Mouse (Mus musculus) left cerebral cortex, postnatal 4 days (tissue): Measurements from ENCODE around the gene Qk. TPM values are rescaled to one million over a fixed set of nuclear protein-coding genes. Genes with fewer than 3 reads are reported as not detected.

ENCODE experiments used
- DNase-seq: peaks from one replicate; pipeline ENCODE4 v3.0.0-alpha.2; 2022
- intact Hi-C: fragments of 180-260 bp; cut with DNase I; formaldehyde crosslinking; loops from one replicate; pipeline ENCODE4 v1.15.1; 2025
- total RNA-seq, 2 experiments: library from RNA; stranded (reverse); gene quantifications; 2 replicates each; pipeline ENCODE4 v1.2.3; 2021

Gene Qk
- total RNA-seq, 2 experiments from 2014 or later, result 247 to 250 TPM

DNA sequence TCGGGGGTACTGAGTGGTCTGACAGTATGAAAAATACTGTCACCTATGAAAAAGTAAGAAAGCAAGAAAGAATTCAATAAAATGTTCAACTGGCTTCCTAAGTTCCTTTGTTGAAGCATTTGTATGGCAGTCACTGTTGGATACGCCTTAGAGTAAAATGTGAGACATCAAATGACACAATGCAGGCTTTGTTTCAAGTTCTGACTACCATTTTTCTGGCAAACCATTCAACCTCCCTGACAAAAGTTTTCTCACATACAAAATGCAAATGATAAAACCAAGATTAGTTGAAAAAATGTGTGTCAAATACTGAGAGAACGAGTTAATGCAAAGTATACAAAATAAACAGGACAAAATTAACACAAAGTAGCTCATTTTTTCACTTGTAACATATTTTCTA, 50.1 kb downstream of the Qk start:
- no peak for DNase-seq
- intact Hi-C loops, result no loop called here

DNA sequence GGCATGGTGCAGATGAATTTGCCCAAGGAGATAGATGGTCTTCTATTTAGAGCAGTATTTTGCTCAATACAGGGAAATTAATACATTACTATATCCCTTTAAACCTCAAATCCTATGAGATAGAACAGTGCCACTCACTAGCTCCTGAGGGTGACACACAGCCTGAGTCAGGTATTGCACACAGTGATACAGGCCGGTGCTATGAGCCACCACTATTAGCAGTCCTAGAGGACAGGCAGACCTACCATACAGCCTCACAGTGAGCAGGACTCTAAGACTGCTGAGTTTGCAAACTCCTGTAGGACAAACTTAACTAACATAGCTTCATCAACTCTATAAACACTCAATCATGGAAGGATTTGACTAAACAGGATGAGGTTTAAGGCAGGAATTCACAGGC, 51.2 kb downstream of the Qk start:
- DNase-seq, result no peak
- intact Hi-C loops, result no loop called here

- intact Hi-C loops, result no loop called here
- no peak for DNase-seq
These were observed 53.4 kb downstream of the Qk start for GRCm38 (mm10) chr17:10266207-10266606.

GRCm38 (mm10) chr17:10251252-10251958, 68.2 kb downstream of the Qk start:
- intact Hi-C loops, result no loop called here
- no peak for DNase-seq

- intact Hi-C loops, result no loop called here
- DNase-seq, result no peak
These were observed 79.6 kb downstream of the Qk start for GRCm38 (mm10) chr17:10240081-10240480.

DNA sequence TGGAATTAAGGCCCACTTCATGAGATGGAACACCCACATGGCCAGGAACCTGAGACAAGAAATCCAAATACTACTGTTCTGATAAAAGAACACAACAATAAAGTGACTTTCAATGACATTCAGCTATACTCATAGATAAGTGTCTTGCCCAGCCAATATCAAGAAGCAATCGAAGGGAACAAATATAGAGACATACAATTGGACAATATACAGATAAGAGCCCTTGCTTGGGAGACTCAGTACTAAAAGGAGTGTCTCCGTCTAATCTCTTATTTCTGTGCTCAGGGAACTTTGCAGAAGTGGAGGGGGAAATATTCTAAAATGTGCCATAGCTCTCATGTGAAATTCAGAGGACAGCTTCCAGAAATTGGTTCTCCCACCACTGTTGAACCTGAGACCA, 83.1 kb downstream of the Qk start:
- no peak for DNase-seq
- intact Hi-C loops, result no loop called here

DNA sequence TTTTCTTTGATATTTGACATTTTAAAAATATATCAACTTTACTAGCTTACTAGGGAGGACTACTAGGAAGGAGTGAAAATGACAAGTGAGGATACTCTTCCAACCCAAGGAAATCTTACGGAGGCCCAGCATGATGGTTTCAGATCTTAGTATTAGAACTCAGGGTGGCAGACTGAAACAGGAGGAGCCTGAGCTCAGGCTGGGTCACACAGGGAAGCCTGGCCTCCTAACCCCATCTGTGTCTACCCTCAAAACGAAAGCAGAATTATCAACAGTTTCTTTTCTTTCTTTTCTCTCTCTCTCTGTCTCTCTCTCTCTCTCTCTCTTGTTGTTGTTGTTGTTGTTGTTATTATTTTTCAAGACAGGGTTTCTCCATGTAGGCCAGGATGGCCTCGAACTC, 87.2 kb downstream of the Qk start:
- no peak for DNase-seq
- intact Hi-C loops, result no loop called here

DNA sequence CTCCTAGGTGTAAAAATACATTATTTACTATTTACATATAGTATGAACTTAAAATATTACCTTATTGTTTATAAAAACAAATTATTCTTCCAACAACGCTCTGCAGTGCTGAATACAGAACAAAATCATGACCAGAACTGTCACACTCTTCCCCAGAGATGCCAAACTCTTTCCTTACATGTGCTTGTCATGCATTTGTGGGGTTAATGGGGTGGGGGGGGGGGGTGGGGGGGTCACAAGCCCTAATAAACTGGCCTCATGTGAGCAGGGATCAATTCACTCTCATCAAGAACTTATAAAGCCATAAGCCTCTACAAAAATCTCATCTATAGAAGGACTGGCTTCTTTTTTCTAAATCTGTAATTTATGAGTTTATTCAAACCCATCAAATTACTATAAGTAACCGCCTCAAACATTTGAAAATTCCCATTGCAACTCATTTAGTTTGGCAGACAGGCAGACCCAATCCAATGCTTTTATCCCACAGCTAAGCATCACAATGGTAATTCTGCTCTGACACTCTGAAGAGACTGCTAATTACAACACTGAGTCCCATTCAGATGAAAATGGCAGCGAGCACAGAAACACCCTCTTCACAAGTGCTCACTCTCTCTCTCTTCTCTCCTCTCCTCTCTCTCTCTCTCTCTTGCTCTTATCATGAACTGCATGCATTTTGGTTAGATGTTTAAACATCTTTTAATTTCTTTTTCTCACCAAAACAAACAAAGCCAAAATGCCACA, 91.7 kb downstream of the Qk start:
- no peak for DNase-seq
- intact Hi-C loops, result no loop called here

DNA sequence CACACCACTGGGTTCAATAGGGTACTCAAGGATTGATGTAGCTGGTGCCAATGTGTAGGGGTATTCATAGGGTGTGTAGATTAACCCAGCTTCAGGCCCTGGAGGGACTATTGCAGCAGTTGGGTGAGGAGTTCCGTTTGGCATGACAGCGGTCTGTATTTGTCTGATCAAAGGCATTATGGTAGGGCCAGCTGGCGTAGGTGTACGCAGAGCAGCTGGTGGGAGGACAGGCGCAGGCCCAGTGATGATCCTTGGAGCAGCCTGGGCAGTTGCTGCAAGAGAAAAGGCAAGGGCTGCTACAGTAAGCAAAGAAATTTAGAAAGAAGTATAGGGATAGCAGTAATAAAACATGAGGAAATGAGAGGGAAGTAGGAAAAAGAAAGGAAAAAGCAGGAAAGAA, 103.5 kb downstream of the Qk start:
- intact Hi-C loops, result no loop called here
- DNase-seq, result peak; percentile 44

DNA sequence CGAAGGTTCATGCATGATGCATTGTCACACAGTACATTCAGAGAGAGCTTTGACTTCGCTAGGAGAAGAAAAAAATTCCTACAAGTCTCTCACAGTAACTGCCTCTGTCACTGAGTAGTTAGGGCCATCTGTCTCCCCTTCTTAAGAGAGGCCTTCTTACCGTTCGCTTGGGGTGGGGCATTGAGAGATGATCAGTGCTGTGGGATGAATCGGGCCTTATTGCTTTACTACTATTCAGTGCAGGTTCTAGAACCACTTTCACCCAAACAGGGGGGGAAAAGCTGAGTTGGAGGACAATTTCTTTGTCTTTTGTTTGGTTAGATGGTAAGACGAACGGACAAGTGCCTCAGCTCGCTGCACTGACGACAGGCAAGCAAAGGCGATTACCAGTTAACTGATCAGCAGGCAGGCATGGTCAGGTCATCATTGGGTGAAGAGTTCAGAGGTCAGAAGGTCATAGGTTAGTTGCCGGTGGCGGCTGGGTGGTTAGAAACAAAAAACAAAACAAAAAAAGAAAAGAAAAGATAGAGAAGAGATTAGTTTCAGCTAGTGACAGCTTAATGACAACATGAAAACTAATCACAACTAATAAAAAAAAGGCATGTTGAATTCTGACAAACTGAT, 110.4 kb downstream of the Qk start:
- intact Hi-C loops, result no loop called here
- DNase-seq, result no peak

GRCm38 (mm10) chr17:10198662-10199061, 121.0 kb downstream of the Qk start:
- DNase-seq, result no peak
- intact Hi-C loops, result no loop called here

- DNase-seq, result no peak
- intact Hi-C loops, result no loop called here
These were observed 121.4 kb downstream of the Qk start for GRCm38 (mm10) chr17:10198231-10198630.

GRCm38 (mm10) chr17:10195703-10196102, 124.0 kb downstream of the Qk start:
- no peak for DNase-seq
- intact Hi-C loops, result no loop called here

DNA sequence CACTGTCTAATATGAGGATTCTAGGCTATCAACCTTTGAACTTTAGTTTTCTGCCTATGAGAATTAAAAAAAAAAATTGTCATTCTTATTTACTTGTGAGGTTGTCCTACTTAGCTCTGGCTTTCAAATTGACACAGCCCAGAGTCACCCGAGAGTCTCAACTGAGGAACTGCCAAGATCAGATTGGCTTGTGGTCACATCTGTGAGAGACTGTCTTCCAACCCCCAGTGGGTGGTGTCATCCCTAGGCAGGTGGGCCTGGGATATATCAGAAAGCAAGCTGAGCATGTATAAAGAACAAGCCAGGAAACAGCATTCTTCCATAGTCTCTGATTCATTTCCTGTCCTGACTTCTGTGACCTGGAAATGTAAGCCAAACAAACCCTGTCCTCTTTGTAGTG, 128.8 kb downstream of the Qk start:
- intact Hi-C loops, result no loop called here
- no peak for DNase-seq

DNA sequence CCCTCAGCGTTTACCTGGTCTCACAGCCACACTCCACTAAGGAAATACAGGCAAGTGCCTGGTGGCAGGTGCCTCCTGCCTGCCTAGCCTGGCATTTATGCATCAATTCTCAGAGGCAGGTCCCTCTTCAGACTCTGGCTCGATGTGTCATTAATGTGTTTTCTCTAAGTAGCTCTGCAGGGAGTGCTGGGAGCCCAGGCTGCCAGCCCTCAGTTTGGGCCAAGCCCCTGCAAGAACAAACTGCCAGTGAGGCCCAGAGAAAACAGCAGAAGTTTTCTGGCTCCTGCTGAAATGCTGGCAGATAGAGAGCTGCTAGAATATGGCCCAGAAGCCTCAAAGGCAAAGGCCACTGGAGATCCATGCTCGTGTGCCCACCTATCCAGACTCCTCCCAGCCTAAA, 131.2 kb downstream of the Qk start:
- DNase-seq, result peak; percentile 19
- intact Hi-C loops, result no loop called here

DNA sequence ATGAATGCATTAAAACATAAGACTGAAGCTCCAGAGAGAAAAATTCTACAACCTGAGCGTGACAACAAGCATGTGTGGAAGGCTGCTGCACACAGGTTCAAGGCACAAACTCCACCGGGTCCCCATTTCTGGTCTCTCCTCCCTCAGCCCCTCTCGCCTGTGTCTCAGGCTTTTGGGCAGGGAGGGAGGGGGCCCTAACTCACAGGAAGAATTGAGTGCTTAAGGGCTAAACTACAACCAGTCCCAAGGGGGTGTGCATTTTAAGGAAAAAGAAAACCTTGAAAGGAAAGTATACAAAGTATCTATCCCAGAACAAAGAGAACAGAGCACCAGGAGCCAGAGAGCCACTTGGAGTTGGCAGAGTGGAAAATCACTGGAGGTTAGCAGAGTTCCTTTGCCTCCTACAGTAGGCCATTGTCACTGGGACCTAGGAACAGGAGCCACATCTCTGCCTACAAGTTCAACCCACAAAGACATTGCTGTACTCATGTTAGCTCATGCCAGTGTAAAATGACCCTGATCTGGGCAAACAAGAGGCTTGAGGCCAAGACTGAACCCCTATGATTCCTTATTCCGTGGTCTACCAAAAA, 132.1 kb downstream of the Qk start:
- DNase-seq, result no peak
- intact Hi-C loops, result no loop called here

DNA sequence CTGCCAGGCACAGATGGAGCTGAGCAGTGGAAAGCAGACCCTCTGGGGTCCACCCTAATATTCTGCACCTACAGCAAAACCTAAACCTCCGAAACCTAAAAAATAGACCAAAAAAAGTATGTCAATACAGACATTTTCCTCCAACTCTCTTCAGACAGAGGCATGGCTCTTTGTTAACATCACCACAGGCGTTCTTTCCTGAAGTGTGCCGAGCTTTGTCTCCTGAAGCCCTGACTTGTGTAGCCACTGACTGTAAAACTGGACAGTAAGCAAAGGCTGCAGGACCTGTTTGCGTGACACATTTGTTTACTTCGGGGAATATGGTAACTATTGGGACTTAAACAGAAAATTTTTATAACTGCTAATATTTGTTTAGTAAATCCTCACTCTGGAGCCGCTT, 137.9 kb downstream of the Qk start:
- intact Hi-C loops, result no loop called here
- DNase-seq, result no peak

- DNase-seq, result no peak
- intact Hi-C loops, result no loop called here
These were observed 142.6 kb downstream of the Qk start for GRCm38 (mm10) chr17:10177096-10177495.

DNA sequence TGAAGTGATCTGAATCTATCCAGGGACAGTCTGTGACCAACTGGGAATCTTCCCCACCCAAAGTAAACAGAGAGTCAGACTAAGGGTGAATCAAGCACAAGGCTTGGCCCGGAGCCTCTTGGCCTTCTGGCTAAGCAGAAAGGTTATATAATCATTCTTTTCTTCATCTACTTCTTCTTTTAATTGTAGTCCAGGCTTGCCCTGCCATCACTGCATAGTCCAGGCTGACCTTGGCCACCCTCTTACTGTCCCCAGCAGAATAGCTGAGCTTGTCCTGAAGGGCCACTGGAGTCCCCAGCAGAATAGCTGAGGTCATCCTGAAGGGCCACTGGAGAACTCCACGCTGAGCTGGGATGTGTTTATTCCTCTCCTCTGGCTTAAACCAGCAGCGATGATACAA, 158.4 kb downstream of the Qk start:
- no peak for DNase-seq
- intact Hi-C loops, result no loop called here

DNA sequence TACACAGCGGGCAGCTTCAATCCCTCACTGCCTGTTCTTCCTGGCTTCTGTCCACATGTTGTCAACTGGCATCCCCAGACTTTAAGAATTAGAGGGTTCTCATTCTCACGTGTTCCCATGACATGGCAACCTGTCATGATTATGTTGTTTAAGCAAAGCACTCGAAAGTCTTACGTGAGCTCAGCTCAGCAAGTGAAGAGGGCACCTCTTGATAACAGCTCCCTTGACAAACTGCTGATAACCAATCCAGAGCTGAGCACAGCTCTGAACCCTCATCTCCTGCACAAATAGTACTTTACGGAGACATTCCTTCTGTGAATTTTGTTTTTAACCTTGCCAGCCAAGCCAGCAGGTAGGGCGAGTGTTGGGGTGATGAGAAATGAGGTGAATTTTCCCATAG, 159.2 kb downstream of the Qk start:
- intact Hi-C loops, result no loop called here
- no peak for DNase-seq

GRCm38 (mm10) chr17:10152808-10153413, 166.7 kb downstream of the Qk start:
- no peak for DNase-seq
- intact Hi-C loops, result no loop called here
